In the genomic region with DNA sequence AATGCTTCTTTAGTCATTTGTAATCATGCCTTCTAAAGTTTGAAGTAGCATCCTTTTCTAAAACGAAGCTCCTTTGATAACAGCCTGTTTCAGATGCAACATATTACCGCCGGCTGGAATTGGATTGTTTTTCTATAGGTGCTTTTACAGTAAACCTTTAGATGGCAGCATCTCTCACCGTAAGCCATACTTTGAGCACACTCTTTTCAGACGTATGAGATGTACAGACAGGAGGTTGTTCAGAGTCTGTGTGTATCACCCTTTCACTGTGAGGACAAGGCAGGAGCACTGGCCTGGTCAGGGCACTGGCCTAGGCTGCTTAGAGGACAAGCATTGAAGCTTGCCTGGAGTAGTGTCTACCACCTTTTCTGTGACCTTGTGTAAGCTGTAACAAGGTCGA, we compare ENCODE assay signal across 10 mouse cellular contexts.
DNase-seq lines count a peak whose midpoint lies in the region; ATAC-seq and TF ChIP-seq lines count a peak whose summit lies in the region.
"Had no signal": no experiment of that assay in that cellular context is flagged by ENCODE, and none has a peak within 500 bp of the region (broad histone marks: within the 10 kb centered on the region; RNA-seq: fewer than 3 reads in every experiment).

No protein-coding gene starts in this region.

- no peaks in the 10 kb centered on the region; the same call in 1 of the 2 replicates for H3K36me3 ChIP-seq in intestine, postnatal 0 days (ENCODE audit: control insufficient read depth, insufficient read depth)
- H3K36me3 ChIP-seq in intestine, embryonic 16.5 days (ENCODE audit: control insufficient read depth, insufficient read depth, low read length) = no peaks in the 10 kb centered on the region
- H3K36me3 ChIP-seq in CH12.LX (replicated peaks in 1 of 2; ENCODE audit: control insufficient read depth in 1 of 2, insufficient read depth in 1 of 2, low read length in 1 of 2) = no peaks in the 10 kb centered on the region

- no peak for ATAC-seq in intestine, postnatal 0 days
- ATAC-seq in intestine, embryonic 16.5 days = no peak

- dilution Hi-C loops in CH12.LX (cut with MboI; ENCODE audit: extremely low pct_ligation_motif_present, extremely low pct_unique_long_range_greater_than_20kb, low sequenced_read_pairs) = no loop called here

- in situ Hi-C loops in CH12.LX (cut with MboI; ENCODE audit: low pct_ligation_motif_present, low pct_unique_long_range_greater_than_20kb, low sequenced_read_pairs) = no loop called here

- no peaks in the 10 kb centered on the region for H3K9me3 ChIP-seq in intestine, postnatal 0 days (ENCODE audit: control insufficient read depth)
- no peaks in the 10 kb centered on the region for H3K9me3 ChIP-seq in intestine, embryonic 16.5 days (ENCODE audit: control insufficient read depth, low read length)
- H3K9me3 ChIP-seq in CH12.LX (replicated peaks; ENCODE audit: low read length) = peaks cover 3% of the 10 kb centered on the region

- peak; percentile 58 for TF ChIP-seq CTCF in intestine, postnatal 0 days (IDR thresholded peaks at IDR 0.05; ENCODE audit: low read depth)
- TF ChIP-seq CTCF in CH12.LX (conservative IDR thresholded peaks at IDR 0.05 in 1 of 2, IDR thresholded peaks at IDR 0.05 in 1 of 2; ENCODE audit: low read depth in 2 of 2, low read length in 2 of 2) = peak in 1 of 2 experiments; percentile 43; a peak in 2 of 4 replicates

- no peak for TF ChIP-seq EP300 in CH12.LX (IDR thresholded peaks at IDR 0.05; ENCODE audit: low read length)

- no peak overlapping the region for H3K27ac ChIP-seq in intestine, postnatal 0 days (ENCODE audit: low read depth, low read length)
- no peak overlapping the region for H3K27ac ChIP-seq in intestine, embryonic 16.5 days (ENCODE audit: low read length)
- no peak overlapping the region for H3K27ac ChIP-seq in CH12.LX (ENCODE audit: insufficient read depth, low read depth)

- DNase-seq in CH12.LX (ENCODE audit: extremely low read depth) = no peak
- DNase-seq in brain, adult 2 months (ENCODE audit: low read depth, low spot score) = peak; percentile 67
- DNase-seq in induced T-regulatory cell, adult 2 months (ENCODE audit: low read depth) = peak; percentile 5
- no peak for DNase-seq in adrenal gland, postnatal 4 days (ENCODE audit: low spot score in 2 of 2)
- no peak for DNase-seq in lung, postnatal 4 days
- no peak for DNase-seq in left cerebral cortex, adult 18-20 months (ENCODE audit: low spot score in 2 of 2)
- DNase-seq: heart, adult 18-20 months; kidney, postnatal 4 days had no signal

- H3K27me3 ChIP-seq in intestine, postnatal 0 days (replicated peaks; ENCODE audit: control insufficient read depth, insufficient read depth, low read length) = no peaks in the 10 kb centered on the region
- no peaks in the 10 kb centered on the region for H3K27me3 ChIP-seq in intestine, embryonic 16.5 days (replicated peaks; ENCODE audit: control insufficient read depth, insufficient read depth, low read length)
- no peaks in the 10 kb centered on the region for H3K27me3 ChIP-seq in CH12.LX (replicated peaks)

- no peak for TF ChIP-seq POLR2A in CH12.LX (IDR thresholded peaks at IDR 0.05; ENCODE audit: low read depth, low read length)

- no peak overlapping the region for H3K4me2 ChIP-seq in intestine, postnatal 0 days (replicated peaks; ENCODE audit: low read depth)
- H3K4me2 ChIP-seq in intestine, embryonic 16.5 days (ENCODE audit: low read depth, low read length) = no peak overlapping the region
- H3K4me2 ChIP-seq in CH12.LX (ENCODE audit: insufficient read depth, low read depth, poor library complexity, severe bottlenecking) = no peak overlapping the region

- no peak overlapping the region for H3K9ac ChIP-seq in intestine, postnatal 0 days (ENCODE audit: low read depth, low read length)
- H3K9ac ChIP-seq in intestine, embryonic 16.5 days (ENCODE audit: low read depth, low read length) = no peak overlapping the region
- H3K9ac ChIP-seq in CH12.LX (ENCODE audit: insufficient read depth, low read depth) = no peak overlapping the region

- WGBS in intestine, postnatal 0 days = 68% methylated on average over 6 of the region's 6 CpGs
- WGBS in intestine, embryonic 16.5 days = 75% methylated on average over 6 of the region's 6 CpGs

- TF ChIP-seq RAD21 in CH12.LX (IDR thresholded peaks at IDR 0.05; ENCODE audit: low read depth, low read length) = peak; percentile 42

- H3K4me1 ChIP-seq in intestine, postnatal 0 days (replicated peaks; ENCODE audit: control insufficient read depth, insufficient read depth, low read length) = no peaks in the 10 kb centered on the region
- peaks cover 16% of the 10 kb centered on the region for H3K4me1 ChIP-seq in intestine, embryonic 16.5 days (ENCODE audit: control insufficient read depth, insufficient read depth, low read length)
- H3K4me1 ChIP-seq in CH12.LX (ENCODE audit: control insufficient read depth in 1 of 2, insufficient read depth in 2 of 2) = no peaks in the 10 kb centered on the region

- H3K79me2 ChIP-seq in CH12.LX (replicated peaks; ENCODE audit: control insufficient read depth, extremely low read depth, insufficient read depth, poor library complexity, severe bottlenecking) = no peaks in the 10 kb centered on the region

- H3K4me3 ChIP-seq in intestine, postnatal 0 days (ENCODE audit: low read depth, low read length) = no peak overlapping the region
- no peak overlapping the region for H3K4me3 ChIP-seq in intestine, embryonic 16.5 days (ENCODE audit: low read length)
- H3K4me3 ChIP-seq in CH12.LX (replicated peaks in 1 of 3; ENCODE audit: low read depth in 2 of 3, low read length in 2 of 3, poor library complexity in 1 of 3) = no peak overlapping the region

TF ChIP-seq in CH12.LX, 34 proteins besides CTCF, POLR2A, EP300 and RAD21:
- no peak for TF ChIP-seq CHD1 (IDR thresholded peaks at IDR 0.05; ENCODE audit: low read depth, low read length)
- TF ChIP-seq ZMIZ1 (IDR thresholded peaks at IDR 0.05; ENCODE audit: low read depth, low read length) = no peak
- no peak for TF ChIP-seq CHD2 (IDR thresholded peaks at IDR 0.05; ENCODE audit: low read length)
- TF ChIP-seq E2F4 (IDR thresholded peaks at IDR 0.05; ENCODE audit: insufficient replicate concordance, low read depth, low read length) = no peak
- TF ChIP-seq MYC (IDR thresholded peaks at IDR 0.05; ENCODE audit: low read depth, low read length) = no peak
- no peak for TF ChIP-seq POLR2AphosphoS2 (IDR thresholded peaks at IDR 0.05; ENCODE audit: low read depth, low read length)
- no peak for TF ChIP-seq KAT2A (IDR thresholded peaks at IDR 0.05; ENCODE audit: insufficient replicate concordance, low read length)
- no peak for TF ChIP-seq MXI1 (IDR thresholded peaks at IDR 0.05; ENCODE audit: low read depth, low read length)
- no peak for TF ChIP-seq RCOR1 (conservative IDR thresholded peaks at IDR 0.05; ENCODE audit: low read depth, low read length)

Comparison
In these comparisons a context has a peak if more than half of its experiments do, and no peak if none do; other contexts are left out.
1. DNase-seq: peak in brain, adult 2 months (single experiment) and induced T-regulatory cell, adult 2 months (single experiment); none in CH12.LX (single experiment), adrenal gland, postnatal 4 days (0 of 2), lung, postnatal 4 days (0 of 2) and left cerebral cortex, adult 18-20 months (0 of 2).